Mouse (Mus musculus) adrenal gland, adult (tissue): ENCODE data around the gene Gm19410.
A peak's percentile ranks its signal among the peaks of the same experiment; 100 is the strongest.

ENCODE experiments used
- DNase-seq, 2 experiments: peaks; one replicate each; pipeline ENCODE4 v3.0.0; 2022 to 2023; ENCODE audit warnings: low spot score in 1 of 2; ENCODE audit not compliant: inconsistent age in 2 of 2

Gene Gm19410

GRCm38 (mm10) chr8:35765499-35766193 lies at the start of gene Gm19410:
Gene Gm19410, plus strand, starts transcription at chr8:35765790.
- peak; percentile 10 to 29 for DNase-seq

DNA sequence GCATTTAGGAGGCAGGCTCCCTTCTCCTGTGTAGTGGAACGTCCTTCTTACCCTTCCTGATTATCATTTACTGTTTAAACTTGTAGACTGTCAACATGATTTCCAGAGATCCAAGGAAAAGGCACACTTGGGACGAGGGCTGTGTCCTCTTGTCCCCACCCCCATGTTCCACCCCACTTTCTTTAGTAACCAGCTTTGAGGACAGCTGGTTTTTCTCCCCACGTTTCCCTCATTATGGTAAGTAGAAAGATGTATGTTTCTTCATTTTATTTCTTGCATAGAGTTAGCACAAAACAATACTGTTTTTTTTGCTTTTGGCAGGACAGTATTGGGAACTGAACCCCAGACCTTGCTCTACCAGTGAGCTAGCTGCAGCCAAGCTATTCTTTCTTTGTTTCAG lies 34.8 kb upstream of the Gm19410 start:
- DNase-seq = no peak

- peak; percentile 14 to 60 for DNase-seq
Measured at GRCm38 (mm10) chr8:35735438-35735837, 30.2 kb upstream of the Gm19410 start.

- DNase-seq = no peak
Measured at GRCm38 (mm10) chr8:35756202-35756601, 9.4 kb upstream of the Gm19410 start.

DNA sequence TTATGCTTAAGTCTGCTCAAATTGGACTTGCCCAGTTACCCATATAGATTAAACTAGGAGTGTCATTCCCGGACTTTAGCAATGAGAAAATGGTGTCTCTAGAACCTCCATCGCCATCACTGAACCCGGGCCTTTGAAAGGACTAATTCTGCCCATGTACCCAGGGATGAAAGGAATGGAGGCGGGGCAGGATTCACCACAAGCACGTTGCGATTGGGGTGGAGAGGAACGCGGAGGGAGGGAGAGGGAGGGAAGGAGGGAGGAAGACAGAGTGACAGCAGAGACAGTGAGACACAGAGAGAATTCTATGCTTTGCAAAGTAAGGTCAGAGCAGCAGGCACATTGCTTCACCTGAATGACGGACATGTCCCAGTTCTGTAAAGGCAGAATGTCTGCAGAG lies 570 bp upstream of the Gm19410 start:
- DNase-seq = peak in 1 of 2 experiments; percentile 29

GRCm38 (mm10) chr8:35773508-35773907 lies 7.9 kb downstream of the Gm19410 start:
- DNase-seq = no peak
